Mouse (Mus musculus) E14TG2a.4 (cell line): ENCODE results near the gene Ccser1.

Source experiments
- CTCF ChIP-seq: conservative IDR thresholded peaks from 2 replicates; pipeline ENCODE4 v1.5.1; 2014; ENCODE audit warnings: low read length
- NANOG ChIP-seq: IDR thresholded peaks from 2 replicates; pipeline ENCODE4 v1.6.1; 2014; ENCODE audit warnings: borderline replicate concordance, low read length, mixed read lengths
- POU5F1 ChIP-seq: IDR thresholded peaks from 2 replicates; pipeline ENCODE4 v1.6.1; 2014; ENCODE audit warnings: low read length, borderline replicate concordance

GRCm38 (mm10) chr6:61898238-61898637, 718.1 kb downstream of the Ccser1 start:
- no peak for TF ChIP-seq CTCF
- no peak for TF ChIP-seq POU5F1
- TF ChIP-seq NANOG, result no peak
